Mouse (Mus musculus): ENCODE data around the gene Lpcat1.

The Lpcat1 gene

DNA sequence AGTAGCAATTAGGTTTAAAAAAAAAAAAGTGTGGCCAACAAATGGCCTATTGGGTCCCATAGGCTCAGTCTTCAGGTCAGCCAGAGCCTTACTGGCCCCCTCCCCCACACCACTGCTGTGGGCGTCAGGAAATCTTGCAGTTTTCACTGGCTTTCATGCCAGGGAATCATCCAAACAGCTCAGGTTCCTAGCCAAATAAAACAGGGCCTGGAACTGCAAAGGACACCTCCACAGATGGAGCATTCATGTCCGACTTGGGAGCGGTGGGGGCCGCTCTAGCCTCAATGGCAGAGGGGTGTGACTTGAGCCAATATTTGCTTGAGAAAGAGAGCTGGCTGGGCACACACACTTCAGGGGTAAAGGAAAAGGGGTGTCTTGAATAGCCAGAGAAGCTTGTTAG lies 20.5 kb upstream of the Lpcat1 start:
- no peak for DNase-seq (ENCODE audit: low read depth, low spot score)

- no peak for DNase-seq (ENCODE audit: low read depth, low spot score)
Measured at GRCm38 (mm10) chr13:73446943-73447342, 20.1 kb upstream of the Lpcat1 start.

DNA sequence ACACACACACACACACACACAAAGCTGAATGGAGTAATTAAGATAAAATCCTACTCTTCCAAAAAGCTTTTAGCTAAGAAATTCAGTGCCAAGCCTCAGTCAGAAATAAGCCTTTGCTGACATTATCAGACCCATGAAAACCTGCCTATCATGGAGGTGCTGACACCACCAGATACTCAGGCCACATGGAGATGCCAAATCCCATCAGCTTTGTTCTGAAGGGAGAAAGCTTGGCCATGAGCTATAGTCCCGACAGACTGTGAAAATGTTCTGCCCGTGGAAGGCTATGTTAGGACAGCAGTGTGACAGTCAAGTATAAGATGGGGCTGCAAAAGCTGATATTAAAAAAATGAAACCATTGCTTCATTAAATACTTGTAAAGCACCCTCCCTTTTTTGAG lies 19.5 kb upstream of the Lpcat1 start:
- DNase-seq (ENCODE audit: low read depth, low spot score), result no peak

DNA sequence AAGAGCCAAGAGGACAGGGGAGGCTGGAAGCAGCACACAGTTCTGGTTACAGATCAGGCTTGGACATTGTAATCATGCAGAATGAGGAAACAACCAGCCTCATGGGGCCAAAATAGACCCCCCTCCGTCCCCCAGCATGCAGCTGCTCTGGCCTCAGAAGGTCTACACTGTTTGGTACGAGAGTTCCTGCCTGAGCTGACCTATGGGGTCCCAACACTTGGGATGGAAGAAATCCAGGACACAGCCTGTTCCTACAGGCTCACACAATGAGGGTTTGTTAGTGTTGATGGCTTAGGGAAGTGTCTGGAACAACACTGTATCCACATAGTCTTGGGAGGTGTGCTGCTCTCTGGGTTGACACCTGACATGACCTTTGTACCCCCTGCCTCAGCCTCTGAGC lies 18.8 kb upstream of the Lpcat1 start:
- no peak for DNase-seq (ENCODE audit: low read depth, low spot score)

DNA sequence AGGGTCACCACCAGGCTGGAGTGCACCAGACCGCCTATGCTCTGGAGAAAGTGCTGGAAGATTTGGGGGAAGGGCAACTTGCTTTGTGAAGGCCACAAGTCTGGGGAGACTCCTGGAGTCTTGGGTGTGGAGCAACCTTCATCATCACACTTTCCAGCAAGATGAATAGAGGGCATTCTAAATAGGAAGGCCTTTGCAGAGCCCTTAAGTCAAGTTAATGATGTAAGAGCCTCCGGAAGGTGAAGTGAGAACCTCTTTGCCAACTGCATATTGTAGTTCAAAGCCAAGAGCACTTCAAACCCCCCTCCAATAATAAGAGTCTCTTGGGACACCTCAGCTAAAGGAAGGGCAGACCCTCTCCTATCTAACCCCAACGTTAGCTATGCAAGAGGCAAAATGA lies 18.3 kb upstream of the Lpcat1 start:
- no peak for DNase-seq (ENCODE audit: low read depth, low spot score)

GRCm38 (mm10) chr13:73453503-73454217 lies 13.3 kb upstream of the Lpcat1 start:
- no peak for DNase-seq (ENCODE audit: low read depth, low spot score)

DNA sequence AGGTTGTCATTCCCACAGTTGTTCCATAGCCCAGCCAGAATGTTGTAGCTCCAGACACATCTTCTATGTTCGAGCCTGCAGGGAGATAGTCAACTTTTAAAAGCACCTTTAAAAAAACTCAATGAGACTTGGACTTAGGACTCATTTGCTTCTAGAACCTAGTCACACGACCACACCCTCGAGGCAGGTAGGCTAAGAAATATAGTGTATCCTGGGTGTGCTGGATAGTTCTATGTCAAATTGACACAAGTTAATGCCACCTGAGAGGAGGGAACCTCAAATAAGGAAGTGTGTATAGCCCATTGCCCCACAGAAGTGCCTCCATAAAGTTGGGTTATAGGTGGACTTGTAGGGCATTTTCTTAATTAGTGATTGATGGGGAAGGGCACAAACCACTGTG lies 11.7 kb upstream of the Lpcat1 start:
- DNase-seq (ENCODE audit: low read depth, low spot score), result no peak

DNA sequence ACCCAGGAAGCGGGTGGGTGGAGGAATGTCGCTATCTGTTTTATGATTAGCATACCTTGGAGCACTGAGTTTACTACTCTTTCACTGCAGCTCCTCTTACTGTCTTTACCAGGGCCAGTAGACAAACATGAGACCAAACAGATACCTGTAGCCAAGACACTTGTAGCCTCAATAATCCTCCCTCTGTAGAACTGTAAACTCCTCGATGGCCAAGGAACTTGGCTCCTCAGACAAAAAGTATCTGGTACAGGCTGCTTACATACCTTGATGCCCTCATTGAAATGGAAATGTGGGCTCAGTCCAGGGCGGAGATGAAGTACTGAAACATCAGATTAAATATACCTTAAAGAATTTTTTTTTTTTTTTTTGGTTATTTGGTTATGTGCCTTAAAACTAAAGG lies 9.7 kb upstream of the Lpcat1 start:
- DNase-seq (ENCODE audit: low read depth, low spot score), result no peak

DNA sequence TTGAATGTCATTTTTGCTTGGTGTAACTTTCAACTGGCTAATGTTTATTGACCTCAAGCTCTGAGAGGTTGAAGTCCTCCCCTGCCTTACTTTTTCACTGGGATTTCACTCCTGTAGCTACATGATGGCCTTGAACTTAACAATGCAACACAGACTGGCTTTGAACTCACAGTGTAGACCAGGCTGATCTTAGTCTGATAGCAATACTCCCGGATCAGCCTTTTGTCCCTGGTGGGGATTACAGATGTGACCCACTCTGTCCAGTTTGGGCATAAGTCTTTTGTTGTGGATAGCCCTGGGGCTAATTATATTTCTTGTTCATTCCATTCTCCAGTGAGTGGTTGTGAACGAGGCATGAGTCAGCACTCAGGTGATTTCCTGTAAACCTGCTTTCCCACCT lies 9.3 kb upstream of the Lpcat1 start:
- no peak for DNase-seq (ENCODE audit: low read depth, low spot score)

DNA sequence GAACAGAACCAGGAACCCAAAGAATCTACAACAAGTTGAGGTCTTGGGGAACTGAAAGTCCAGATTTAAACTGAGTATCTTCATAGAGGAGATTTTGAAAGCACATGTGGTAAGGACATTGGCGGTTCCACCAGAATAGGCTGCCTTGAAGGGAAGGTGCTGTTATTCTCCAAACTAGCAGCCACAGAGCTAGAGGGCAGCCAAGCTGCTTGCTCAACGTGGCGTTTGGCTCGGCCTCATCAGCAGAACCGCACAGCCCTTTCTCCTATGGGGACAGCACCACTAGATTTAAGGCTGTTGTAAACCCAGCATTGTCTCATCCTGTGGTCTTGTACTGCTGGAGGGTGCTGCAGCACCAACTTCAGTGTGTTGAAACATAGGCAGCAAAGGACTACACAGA lies 8.3 kb upstream of the Lpcat1 start:
- DNase-seq (ENCODE audit: low read depth, low spot score), result no peak

- no peak for DNase-seq (ENCODE audit: low read depth, low spot score)
Measured at GRCm38 (mm10) chr13:73459189-73459850, 7.7 kb upstream of the Lpcat1 start.

GRCm38 (mm10) chr13:73461551-73461950 lies 5.4 kb upstream of the Lpcat1 start:
- DNase-seq (ENCODE audit: low read depth, low spot score), result no peak

- no peak for DNase-seq (ENCODE audit: low read depth, low spot score)
Measured at GRCm38 (mm10) chr13:73465156-73465555, 1.8 kb upstream of the Lpcat1 start.

- no peak for DNase-seq (ENCODE audit: low read depth, low spot score)
Measured at GRCm38 (mm10) chr13:73466411-73466810, 586 bp upstream of the Lpcat1 start.

- no peak for DNase-seq (ENCODE audit: low read depth, low spot score)
Measured at GRCm38 (mm10) chr13:73467421-73468237, 632 bp downstream of the Lpcat1 start.

DNA sequence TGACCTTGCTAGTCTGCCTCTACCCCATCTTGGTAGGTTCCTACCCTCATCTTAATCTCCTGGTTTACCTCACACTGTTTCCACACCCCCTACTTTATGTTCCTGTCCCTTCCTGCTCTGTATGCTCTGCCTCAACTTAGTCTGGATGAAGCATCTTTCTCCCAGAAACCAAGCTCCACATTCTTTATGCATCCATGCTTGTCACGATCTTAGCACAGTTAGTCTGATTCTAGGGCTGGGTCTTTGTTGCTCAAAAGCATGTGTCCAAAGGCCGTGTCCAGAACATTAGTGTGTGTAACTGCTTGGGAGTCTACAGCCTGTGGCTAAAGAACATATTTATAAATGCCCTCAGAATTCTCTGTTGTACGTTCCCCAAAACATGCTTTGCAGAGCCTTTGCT lies 1.8 kb downstream of the Lpcat1 start:
- DNase-seq (ENCODE audit: low read depth, low spot score), result no peak

- no peak for DNase-seq (ENCODE audit: low read depth, low spot score)
Measured at GRCm38 (mm10) chr13:73469257-73469967, 2.4 kb downstream of the Lpcat1 start.

GRCm38 (mm10) chr13:73472481-73472880 lies 5.5 kb downstream of the Lpcat1 start:
- no peak for DNase-seq (ENCODE audit: low read depth, low spot score)

DNA sequence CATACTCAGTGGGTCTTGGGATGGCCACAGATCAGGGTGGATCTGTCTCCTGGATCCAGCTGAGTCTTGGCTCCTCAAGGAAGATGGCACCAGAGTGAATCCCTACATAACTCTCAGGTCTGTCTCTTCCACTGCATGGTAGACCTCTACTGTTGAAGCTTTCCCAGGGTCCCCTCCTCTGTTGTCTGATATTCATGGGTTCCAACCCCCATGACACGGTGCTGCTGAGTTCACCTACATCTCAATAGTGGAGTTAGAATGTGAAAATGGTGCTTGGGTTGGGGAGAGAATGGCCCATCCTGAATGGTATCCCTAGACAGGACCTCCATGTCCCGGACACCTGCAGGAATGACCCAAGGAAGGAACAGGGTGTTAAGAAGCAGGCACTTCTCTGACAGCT lies 6.7 kb downstream of the Lpcat1 start:
- DNase-seq (ENCODE audit: low read depth, low spot score), result no peak

DNA sequence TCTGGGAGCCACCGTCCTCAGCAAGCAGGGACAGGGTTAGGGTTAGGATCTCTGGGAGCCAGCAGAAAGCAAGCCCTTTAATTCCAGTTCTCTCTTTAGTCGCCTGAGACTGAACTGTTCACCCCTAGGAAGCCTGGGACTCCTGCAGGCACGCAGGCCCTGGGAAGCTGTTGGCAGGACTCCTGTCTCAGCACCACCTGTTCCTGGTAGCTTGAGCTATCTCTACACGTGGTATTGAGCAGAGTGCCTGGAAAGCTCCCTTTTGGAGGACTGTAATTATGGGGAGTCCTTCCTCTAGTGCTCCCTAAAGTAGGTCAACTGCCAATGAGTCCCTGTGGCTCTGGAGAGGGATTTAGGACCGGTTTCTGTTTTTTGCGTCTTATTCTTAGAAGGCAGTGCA lies 7.2 kb downstream of the Lpcat1 start:
- no peak for DNase-seq (ENCODE audit: low read depth, low spot score)

GRCm38 (mm10) chr13:73475058-73475980 lies 8.3 kb downstream of the Lpcat1 start:
- DNase-seq (ENCODE audit: low read depth, low spot score), result no peak
